Mouse (Mus musculus) heart, adult 2 months (tissue): Measurements from ENCODE around the gene Zfp488.

Experiments
- CTCF ChIP-seq: fragments of 200-600 bp; IDR thresholded peaks from 2 replicates; pipeline ENCODE4 v1.8.1; 2022; ENCODE audit warnings: antibody characterized with exemption, mild to moderate bottlenecking, moderate library complexity
- POLR2A ChIP-seq: fragments of 200-500 bp; IDR thresholded peaks from 2 replicates; pipeline ENCODE4 v1.6.1; 2011; ENCODE audit warnings: mild to moderate bottlenecking, low read depth, low read length, control low read depth; ENCODE audit not compliant: insufficient read depth

DNA sequence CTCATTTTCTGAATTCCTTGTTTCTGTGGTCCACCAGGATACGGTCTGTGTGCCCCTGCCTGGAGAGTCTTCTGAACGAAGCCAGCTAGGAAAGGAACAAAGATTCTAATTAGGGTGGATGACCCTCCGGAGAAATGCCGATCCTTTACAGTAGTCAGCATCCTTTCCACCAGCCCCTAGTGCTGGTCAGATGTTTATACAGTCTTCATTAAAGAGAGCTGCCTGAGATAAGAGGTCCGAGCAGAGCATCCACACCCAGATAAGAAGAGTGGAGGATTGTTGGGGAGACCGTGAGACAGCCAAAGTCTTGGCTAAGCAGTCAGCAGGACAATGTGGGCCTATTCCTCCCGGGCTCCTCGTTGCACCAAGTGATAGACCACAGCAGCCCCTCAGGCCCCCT is 37.8 kb downstream of the Zfp488 start, which contains the start of gene Gdf2:
- TF ChIP-seq POLR2A (no peak), CTCF (no peak)
